Mouse (Mus musculus) C3H10T1/2 (cell line): ENCODE measurements around the gene Sgsm1. TPM values are rescaled to one million over a fixed set of nuclear protein-coding genes. Genes with fewer than 3 reads are reported as not detected.

Experiments
- polyA plus RNA-seq, 2 experiments: library from polyadenylated mRNA; unstranded; fragments of >200 nt; fragmentation: generic; extraction: Trizol; gene quantifications; one replicate each; pipeline ENCODE4 v1.2.1; 2012; ENCODE audit warnings: missing spikeins in 2 of 2

Sgsm1 gene
- polyA plus RNA-seq = under 1 TPM; 0.01 to 0.02 TPM

DNA sequence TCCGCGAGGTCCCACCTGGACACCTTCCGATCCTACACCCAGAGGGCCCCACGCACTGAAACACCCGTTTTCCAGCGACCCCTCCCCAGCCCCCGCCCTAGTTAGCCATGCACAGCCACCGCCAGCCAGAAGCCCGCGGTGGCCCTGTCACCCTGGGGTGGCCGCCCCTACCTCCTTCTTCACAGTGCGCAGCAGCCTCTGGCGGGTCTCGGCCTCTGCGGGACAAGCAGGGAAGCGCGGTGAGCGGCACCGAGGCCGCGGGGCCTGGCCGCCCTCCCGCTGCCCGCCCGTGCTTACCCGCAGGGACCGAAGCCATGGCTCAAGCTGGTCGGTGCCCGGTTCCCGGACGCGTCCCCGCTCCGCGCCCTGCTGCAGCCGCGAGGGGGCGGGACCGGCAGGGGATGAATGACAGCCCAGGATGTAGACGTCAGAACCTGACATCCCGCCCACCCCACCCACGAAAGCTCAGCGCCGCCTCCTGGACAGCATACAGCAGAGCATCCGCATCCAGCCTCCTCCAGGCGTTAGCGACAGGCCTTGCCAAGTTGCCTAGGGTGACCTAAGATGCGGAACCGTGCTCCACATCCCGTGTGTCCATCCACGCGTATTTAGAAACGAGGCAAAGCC is at the start of gene Sgsm1:
Gene Sgsm1 (minus strand): TSS at position 410 of the 627 bp plus-strand sequence.

DNA sequence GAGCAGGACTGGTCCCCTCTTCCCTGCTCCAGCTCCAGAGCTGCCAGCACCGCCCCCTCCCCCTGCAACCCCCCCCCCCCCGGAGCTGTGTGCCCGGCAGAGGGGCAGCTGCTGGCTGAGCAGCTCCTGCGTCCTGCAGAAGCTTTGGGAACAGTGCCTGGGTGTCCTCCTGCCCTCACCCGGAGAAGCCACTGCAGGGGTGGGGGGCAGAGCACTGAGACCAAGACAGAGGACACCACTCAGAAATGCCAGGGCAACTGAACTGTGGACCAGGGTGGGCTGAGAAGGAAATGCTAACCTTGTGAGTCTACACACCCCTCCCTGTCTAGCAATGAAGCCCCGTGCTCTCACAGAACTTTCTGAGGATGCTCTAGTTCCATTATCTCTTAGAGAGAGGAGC is 46.6 kb upstream of the Sgsm1 start, which contains the start of gene Aym1:
Gene Aym1 (plus strand): TSS at position 109 of the 400 bp plus-strand sequence.

DNA sequence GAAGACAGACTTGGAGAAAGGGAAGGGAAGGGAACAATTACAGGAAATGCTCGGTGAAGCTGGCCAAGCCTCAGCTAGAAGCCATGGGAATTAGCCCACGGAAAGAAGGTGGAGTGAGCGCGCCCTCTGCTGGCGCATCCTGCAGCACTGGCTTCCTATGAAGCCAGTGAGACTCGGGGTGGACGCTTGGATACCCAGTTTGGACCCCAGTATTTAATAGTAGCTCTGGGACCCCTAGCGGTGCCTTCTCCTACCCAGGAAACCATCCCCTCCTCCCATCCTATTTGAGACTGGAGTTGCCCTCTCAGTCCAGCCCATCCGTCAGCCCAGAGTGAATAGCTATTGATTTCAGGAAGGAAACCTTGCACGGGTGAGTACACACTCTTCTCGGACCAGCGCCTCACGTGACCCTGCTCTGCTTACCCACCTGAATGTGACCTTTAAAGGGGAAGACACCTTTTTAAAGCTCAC is 83.9 kb downstream of the Sgsm1 start, which contains the start of gene Tmem211:
Gene Tmem211 (plus strand): TSS at position 278 of the 471 bp plus-strand sequence.

DNA sequence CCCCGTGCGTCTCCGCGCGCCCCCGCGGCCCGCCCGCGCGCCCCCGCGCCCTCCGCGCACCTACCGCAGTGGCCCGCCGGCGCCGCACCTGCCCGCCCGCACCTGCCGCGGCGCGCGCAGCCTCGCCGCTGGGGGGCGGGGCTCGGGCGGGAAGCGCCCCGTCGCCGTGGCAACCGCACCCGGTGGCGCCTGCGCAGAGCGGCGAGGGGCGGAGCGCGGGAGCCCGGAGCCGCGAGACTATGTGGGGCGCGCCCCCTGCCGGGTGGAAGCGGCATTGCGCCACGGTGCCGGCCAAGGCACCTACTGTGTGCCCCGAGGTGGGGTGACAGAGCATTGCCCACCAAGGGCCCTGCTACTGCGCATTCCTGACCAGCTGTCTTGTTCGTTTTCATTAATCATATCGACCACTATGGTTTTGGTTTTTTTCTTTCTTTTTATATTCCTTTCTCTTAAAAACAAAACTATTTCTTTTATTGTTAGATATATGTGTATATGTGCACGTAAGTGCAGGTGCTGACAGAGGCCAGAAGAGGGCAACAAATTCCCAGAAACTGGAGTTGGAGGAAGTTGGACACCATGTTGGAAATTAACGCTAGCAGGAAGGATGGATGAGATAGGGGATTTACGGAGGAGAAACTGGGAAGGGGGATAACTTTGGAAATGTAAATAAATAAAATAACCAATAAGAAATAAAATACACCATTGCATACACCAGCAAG is 89.3 kb downstream of the Sgsm1 start, which contains the start of gene 2900026A02Rik:
Gene 2900026A02Rik (minus strand): TSS at position 90 of the 719 bp plus-strand sequence.

Other genes starting within 250 kb of the Sgsm1 start
- gene Crybb2, start 240.7 kb downstream of the Sgsm1 start, polyA plus RNA-seq = not detected
- not detected for gene Crybb3, start 229.2 kb downstream of the Sgsm1 start, polyA plus RNA-seq
- under 1 TPM; 0.11 to 0.55 TPM for gene 2900026A02Rik, start 89.5 kb downstream of the Sgsm1 start, polyA plus RNA-seq
- not detected for gene Tmem211, start 83.9 kb downstream of the Sgsm1 start, polyA plus RNA-seq
- not detected for gene Aym1, start 46.5 kb upstream of the Sgsm1 start, polyA plus RNA-seq
- under 1 TPM in 1 of 2 experiments, not detected in 1; 0.13 TPM for gene Wscd2, start 179.5 kb upstream of the Sgsm1 start, polyA plus RNA-seq